In the genomic region with DNA sequence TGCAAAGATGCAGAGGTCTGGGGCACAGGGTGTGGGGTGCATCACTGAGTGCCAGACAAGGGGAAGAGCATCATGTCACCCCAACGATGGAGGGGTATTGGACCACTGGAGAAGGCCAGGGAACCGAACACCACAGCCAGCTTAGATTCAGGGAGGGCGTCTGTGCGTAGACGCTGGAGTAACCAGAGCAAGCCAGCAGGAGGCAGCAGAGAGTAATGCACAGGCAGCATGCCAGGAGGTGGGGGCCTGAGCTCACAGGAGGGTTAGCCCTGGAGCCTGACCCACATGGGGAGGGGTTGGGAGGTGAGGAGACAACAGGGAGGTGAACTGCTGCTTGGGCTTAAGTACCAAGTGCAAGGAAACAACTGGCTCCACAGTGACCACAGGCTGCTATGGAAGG, we compare ENCODE assay signal across 8 mouse cellular contexts. TPM values are rescaled to one million over a fixed set of nuclear protein-coding genes. Genes with fewer than 3 reads are reported as not detected.
DNase-seq lines count a peak whose midpoint lies in the region; ATAC-seq and TF ChIP-seq lines count a peak whose summit lies in the region.

No protein-coding gene starts in this region.

- peak; percentile 89 for DNase-seq in G1E (ENCODE audit: low spot score)
- DNase-seq in c-Kit-positive CD71-positive TER-119-positive erythroid progenitor cells, embryonic 14.5 days (ENCODE audit: low spot score): peak; percentile 85
- peak; percentile 82 for DNase-seq in heart, postnatal 36 days
- DNase-seq in layer of hippocampus, adult 2 months (ENCODE audit: low spot score in 2 of 2): peak; percentile 52 to 80
- DNase-seq in lung, postnatal 14 days: peak; percentile 82
- DNase-seq in retina, adult 2 months (ENCODE audit: low read depth, low spot score): peak; percentile 46
- DNase-seq in thymus, postnatal 4 days: peak; percentile 97

- no peak overlapping the region; the same call in 1 of the 2 replicates for H3K9ac ChIP-seq in forebrain, embryonic 13.5 days

- no peak overlapping the region for H3K4me2 ChIP-seq in forebrain, embryonic 13.5 days

- no peaks in the 10 kb centered on the region for H3K9me3 ChIP-seq in G1E (replicated peaks)
- H3K9me3 ChIP-seq in forebrain, embryonic 13.5 days (replicated peaks): no peaks in the 10 kb centered on the region

- H3K36me3 ChIP-seq in G1E (replicated peaks): peaks cover 95% of the 10 kb centered on the region
- peaks cover 34% of the 10 kb centered on the region for H3K36me3 ChIP-seq in forebrain, embryonic 13.5 days (ENCODE audit: poor library complexity, severe bottlenecking)

- no peak overlapping the region for H3K4me3 ChIP-seq in G1E (ENCODE audit: low read depth, low read length)
- no peak overlapping the region for H3K4me3 ChIP-seq in forebrain, embryonic 13.5 days
- no peak overlapping the region for H3K4me3 ChIP-seq in layer of hippocampus, adult 2 months

- WGBS in forebrain, embryonic 13.5 days: 11% methylated on average over 5 of the region's 5 CpGs

- no peaks in the 10 kb centered on the region for H3K27me3 ChIP-seq in G1E (ENCODE audit: insufficient read depth, low read length)
- no peaks in the 10 kb centered on the region for H3K27me3 ChIP-seq in forebrain, embryonic 13.5 days

- no peak overlapping the region for H3K27ac ChIP-seq in forebrain, embryonic 13.5 days
- H3K27ac ChIP-seq in layer of hippocampus, adult 2 months: peak overlapping the region; percentile 55; the same call in 1 of the 2 replicates

- peak; percentile 100 for TF ChIP-seq CTCF in G1E (IDR thresholded peaks at IDR 0.05; ENCODE audit: low read depth, low read length)
- peak; percentile 99 for TF ChIP-seq CTCF in layer of hippocampus, adult 2 months (conservative IDR thresholded peaks at IDR 0.05)

- peak; percentile 75 for ATAC-seq in G1E (ENCODE audit: extremely low read depth, insufficient number of reproducible peaks, low FRiP score, poor library complexity, severe bottlenecking)
- ATAC-seq in forebrain, embryonic 13.5 days: peak; percentile 69

- peaks cover 57% of the 10 kb centered on the region for H3K4me1 ChIP-seq in G1E (ENCODE audit: insufficient read depth, low read depth, low read length)
- H3K4me1 ChIP-seq in forebrain, embryonic 13.5 days: peaks cover 29% of the 10 kb centered on the region

- intact Hi-C loops in heart, postnatal 36 days (cut with DNase I): loop anchor here (1.0 kb wide), 1 partner anchor 71 kb away; a partner anchor contains a TSS

RNA-seq across cellular contexts. Expression of a gene that starts 50.0 kb away (rescaled TPM):
- total RNA-seq in G1E (2014; fragmentation: Nextera tagmentation): not detected in 2 replicates
- total RNA-seq in G1E (2017): 0.11 and 0.17 TPM in 2 replicates
- not detected in 2 replicates for polyA plus RNA-seq in G1E (2012)
- polyA plus RNA-seq in forebrain, embryonic 13.5 days (2015; fragmentation: Nextera tagmentation; extraction: Ambion mirVana): 0.28 and 0.40 TPM in 2 replicates
- under 1 TPM; 0.14 to 0.16 TPM for total RNA-seq in heart, postnatal 36 days (2021)
- total RNA-seq in layer of hippocampus, adult 2 months (2021): 10 to 100 TPM; 20.1 to 22.2 TPM

Comparison
In these comparisons a context has a peak if more than half of its experiments do, and no peak if none do; other contexts are left out.
1. DNase-seq: peak in every context shown above with its lines; median percentile 97 in thymus, postnatal 4 days; 89 in G1E; 85 in c-Kit-positive CD71-positive TER-119-positive erythroid progenitor cells, embryonic 14.5 days; 82 in heart, postnatal 36 days; 82 in lung, postnatal 14 days; 66 in layer of hippocampus, adult 2 months; 46 in retina, adult 2 months.
2. RNA of a gene that starts 50.0 kb away (total RNA-seq): 20.1 to 22.2 TPM in layer of hippocampus, adult 2 months; 0.14 to 0.16 TPM in heart, postnatal 36 days and 0.11 to 0.17 TPM in G1E; every median in the first group is over 10 times any median in the second.